Mouse (Mus musculus): Measurements from ENCODE around the gene Cfap161.

The Cfap161 gene

DNA sequence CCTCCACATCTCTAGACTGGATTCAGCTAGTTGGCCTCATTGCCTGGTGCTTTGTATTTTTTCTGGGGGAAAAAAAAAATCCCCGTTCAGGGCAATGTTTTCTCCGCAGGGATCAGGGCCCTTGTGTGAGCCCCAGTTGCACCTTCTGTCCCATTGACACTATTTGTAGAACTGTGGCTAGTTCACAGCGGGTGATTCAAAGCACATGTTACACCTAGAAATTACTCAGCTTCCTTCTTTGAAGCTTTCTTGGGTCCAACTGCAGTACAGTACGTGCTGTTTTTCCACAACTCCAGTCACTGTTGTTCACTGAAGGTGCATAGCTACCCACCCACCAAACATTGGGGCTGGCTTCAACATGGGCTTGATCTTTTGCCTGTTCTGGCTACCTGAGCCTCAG lies 9.1 kb upstream of the Cfap161 start:
- DNase-seq (ENCODE audit: extremely low read depth, insufficient read length, low spot score) = no peak

DNA sequence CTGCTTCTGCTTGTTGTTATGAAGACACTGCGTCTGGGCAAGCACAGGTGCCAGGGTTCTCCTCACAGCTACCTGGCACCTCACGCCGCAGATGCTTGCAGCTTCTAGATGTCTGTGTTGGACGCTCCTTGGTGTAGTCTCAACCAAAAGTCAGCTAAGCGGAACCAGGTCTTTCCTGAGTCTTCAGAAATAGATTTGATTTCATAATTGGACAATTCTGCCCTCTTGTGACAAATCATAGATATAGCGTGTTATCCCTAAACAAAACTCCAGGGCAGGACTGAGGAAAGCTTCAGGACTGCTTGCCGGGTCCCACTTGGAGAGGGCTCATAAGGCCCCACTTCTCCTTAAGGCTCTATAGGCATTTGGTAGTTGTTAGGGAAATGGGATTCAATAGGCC lies 7.8 kb upstream of the Cfap161 start:
- DNase-seq (ENCODE audit: extremely low read depth, insufficient read length, low spot score) = peak; percentile 14

DNA sequence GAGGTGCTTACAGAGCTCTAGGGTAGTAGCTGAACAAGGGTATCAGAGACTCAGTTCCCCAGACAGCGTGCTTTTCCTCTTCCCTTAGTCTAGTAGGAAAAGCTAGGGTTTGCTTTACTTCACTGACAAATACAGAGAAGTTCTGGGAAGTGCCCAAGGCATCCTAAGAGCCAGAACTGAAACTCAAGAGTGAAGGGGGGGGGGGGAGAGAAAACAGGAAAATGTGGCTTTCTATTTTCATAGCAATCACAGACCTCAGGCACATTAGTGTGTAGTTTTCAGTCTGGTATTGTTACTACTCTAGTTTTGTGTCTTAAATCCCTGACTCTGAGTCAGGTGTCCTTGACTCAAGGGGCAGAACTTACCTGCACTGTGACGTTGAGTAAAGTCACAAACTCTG lies 7.3 kb upstream of the Cfap161 start:
- DNase-seq (ENCODE audit: extremely low read depth, insufficient read length, low spot score) = no peak

DNA sequence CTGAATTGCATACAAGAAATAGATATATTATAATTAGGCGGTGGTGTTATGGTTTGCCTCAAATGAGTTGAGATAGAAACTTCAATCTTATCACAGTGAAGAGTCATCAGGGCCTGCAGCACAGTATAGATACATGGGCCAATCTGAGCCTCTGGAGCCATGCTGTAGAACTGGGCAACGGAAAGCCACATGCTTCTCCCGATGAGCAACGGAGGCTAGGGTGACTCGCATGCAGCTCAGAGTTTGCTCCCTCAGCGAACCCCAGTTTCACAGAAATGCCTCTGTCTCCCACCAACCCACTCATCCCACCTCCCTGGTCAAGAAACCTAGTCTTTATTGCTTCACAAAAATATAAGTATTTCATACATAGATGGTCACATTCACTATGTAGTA lies 6.8 kb upstream of the Cfap161 start:
- no peak for DNase-seq (ENCODE audit: extremely low read depth, insufficient read length, low spot score)

DNA sequence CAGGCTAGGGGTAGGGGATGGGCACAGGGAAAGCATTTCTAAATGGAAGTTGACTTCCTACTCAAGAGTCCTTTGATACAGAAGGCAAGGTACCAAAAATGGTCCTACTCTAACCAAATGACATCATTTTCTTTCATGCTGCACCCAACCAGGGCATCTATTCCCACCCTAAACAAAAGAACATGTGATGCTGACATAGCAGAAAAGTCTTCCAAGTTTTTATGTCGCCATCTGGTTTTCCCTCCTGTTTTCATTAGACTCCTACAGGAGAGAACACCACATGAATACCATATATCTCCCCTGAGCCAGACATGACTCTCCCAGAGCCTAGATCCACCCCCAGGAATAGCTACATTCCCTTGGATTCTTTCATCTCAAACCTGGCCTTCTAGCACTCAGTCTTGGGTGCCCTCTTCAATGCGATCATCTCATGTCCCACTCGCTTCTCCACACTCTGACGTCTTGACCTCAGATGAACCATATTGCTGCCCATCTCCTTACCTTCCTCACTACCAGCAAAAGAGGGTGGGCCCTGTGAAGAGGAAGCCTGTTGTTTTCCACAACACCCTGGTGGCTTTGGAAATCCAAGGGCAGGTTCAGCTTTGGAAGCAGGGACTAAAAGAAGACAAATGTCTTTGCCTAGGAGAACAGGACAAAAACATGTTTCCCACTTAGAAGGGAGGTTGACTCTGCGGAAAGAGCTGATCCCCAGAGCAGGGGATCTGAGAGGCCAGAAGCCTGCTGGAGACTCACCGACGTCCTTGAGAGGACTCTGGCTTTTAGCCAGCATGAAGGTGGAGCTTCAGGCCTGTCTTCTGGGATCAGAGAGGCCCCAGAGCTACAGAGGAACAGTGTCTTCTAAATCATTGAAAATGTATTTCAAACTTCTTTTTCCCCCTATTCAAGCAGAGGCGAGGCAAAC lies 6.1 kb upstream of the Cfap161 start:
- no peak for DNase-seq (ENCODE audit: extremely low read depth, insufficient read length, low spot score)

DNA sequence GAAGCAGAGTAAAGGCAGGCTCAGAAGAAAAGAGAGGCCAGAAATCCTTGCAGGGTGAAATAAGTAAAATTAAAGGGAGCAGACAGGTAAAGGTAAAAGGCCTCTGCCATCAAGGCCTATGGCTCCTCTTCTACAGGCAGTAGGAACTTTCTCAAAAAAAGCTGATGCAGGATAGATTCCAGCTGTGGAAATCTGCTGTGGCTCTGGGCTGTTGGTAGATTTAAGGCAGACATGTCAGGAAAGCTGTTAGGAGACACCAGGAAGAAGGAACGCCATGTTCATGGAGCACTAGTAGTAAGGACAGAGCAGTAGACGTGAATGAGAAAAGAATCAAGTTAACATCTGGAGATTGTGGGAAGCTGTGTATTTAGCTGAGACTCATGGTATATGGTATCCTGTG lies 5.4 kb upstream of the Cfap161 start:
- DNase-seq (ENCODE audit: extremely low read depth, insufficient read length, low spot score) = no peak

DNA sequence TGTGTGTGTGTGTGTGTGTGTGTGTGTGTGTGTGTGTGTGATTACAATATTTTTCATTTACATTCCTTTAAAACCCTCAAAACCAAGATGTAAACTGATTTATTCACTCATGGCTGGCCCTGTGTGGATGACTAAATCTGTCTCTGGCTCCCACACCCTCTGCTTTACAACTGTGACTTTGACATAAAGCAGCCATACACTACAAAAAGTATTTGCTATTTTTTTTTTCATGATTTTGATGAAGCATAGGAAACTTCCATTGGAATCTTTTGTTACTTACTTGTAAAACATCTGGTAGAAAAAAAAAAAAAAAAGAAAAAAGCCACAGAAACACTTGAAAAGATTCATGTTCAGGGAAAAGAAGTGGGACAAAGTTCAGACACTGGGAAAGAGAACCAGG lies 3.3 kb upstream of the Cfap161 start:
- no peak for DNase-seq (ENCODE audit: extremely low read depth, insufficient read length, low spot score)

DNA sequence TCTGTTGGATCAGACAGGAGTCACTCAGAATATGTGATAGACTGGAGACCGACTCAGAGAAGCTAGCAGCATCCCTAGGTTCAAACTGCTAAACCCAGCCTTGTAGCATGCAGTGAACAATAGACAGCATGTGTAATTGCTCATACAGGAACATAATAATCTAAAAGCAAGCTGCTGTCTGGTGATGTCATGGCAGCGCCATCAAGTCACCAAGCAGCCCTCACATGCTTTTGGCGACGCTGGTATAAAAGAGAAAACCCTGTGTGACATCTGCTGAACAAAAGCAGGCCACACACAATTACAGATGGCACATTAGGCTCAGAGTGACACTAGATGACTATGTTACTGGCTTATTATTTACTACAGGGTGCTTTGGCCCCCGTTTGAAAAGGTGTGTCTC lies 1.5 kb upstream of the Cfap161 start:
- DNase-seq (ENCODE audit: extremely low read depth, insufficient read length, low spot score) = no peak

DNA sequence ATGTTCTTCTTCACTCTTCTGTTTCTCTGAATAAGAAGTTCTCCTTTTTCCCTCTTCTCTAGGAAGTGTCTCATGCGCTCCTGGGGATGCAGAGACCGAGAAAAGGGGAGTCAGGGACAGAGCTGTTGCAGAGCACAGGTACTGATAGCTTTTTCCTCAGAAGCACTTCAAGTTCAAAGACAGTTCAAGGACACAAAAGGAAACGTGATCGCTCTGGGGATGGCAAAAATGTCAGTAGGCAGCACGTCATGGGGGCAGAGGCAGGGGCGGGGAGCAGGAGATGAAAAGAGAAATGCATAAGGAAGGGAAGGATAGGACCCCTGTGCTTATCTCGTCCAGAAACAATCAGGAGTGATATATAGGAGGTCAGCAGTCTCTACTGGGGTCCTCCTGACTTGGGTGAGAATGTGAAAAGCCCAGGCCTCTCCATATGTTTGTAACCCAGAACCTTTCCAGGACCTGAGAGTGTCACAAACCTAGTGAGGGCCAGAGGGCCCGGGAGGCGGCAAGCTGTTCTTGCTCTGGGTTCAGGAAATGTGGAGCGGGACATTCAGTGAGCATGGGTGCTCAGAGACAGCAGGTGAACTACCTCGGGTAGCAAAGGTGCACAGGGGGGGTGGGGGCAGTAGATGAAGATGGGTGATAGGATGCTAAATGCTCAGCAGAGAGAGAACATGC lies 535 bp downstream of the Cfap161 start:
- DNase-seq (ENCODE audit: extremely low read depth, insufficient read length, low spot score) = no peak

DNA sequence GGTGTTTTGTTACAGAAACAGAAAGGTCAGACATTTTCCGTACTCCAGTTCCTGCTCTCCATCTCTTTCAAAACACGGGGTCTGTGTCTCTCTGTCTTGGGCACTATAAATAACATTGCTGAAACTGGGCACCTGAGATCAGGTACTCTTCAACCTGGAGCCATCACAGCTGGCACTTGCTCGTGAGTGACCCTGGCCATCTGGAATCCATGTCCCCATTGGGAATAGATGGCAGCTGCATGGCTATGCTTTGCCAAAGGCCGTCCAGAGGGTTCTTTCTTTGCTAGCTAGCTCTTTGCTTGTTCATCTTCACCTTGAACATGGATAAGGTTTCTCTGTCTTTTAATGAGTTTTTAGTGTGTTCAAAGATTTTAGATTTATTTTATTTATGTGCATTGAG lies 13.8 kb downstream of the Cfap161 start:
- DNase-seq (ENCODE audit: extremely low read depth, insufficient read length, low spot score) = no peak

DNA sequence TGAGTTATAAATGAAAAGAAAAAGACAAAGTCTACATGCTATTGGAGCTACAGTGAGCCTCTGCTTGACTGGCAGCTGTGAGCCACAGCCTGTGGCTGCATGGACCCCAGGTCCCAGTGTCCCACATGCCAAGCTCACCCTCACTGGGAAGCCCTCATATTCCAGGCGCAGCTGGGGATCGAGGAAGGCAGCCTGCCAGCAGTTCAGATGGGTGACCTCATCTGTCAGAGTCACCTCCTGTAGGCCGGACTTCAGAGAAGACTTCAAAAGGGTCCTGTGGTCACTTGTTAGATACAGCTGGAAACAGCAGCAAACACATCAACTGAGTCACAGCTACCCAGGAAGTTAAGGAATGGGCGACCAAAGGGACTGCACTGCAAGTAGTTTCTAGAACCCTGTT lies 14.7 kb downstream of the Cfap161 start:
- DNase-seq (ENCODE audit: extremely low read depth, insufficient read length, low spot score) = peak; percentile 38

DNA sequence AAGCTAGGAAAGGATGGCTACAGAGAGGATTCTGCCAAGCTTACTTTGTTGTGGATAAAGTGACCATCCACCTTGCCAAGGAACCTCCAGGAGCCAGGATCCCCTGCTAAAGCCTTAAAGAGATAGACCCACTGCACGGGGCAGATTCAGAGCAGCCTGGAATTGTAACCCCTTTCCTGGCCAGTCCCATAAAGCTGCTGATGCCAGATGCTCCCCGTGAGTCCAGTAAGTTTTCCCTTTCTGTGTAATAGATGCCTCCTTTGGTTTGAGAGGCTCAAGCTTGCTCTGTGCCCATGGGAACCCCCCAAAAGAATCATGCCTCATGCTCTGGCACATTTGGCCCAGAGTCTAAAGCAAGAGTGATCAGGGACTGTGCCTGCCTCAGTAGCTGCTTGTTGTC lies 15.7 kb downstream of the Cfap161 start:
- no peak for DNase-seq (ENCODE audit: extremely low read depth, insufficient read length, low spot score)

DNA sequence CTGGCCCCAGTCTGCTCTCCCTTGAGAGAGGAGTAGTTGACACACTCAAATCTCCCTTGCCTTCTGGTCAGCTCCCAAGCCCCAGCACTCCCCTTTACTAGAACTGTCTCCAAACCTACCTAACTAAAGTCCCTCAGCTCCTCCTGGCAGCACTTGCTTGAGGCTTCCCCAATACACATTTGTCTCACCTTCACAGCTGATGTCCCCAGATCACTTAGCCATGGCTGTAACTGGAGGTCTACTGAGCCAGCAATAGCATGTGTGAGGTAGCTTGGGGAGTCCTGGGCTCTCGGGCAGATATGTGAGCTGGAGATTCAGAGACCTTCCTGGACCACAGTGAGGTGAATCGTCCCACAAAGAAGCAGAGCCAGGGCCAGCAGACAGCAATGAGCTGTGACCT lies 16.2 kb downstream of the Cfap161 start:
- DNase-seq (ENCODE audit: extremely low read depth, insufficient read length, low spot score) = no peak

DNA sequence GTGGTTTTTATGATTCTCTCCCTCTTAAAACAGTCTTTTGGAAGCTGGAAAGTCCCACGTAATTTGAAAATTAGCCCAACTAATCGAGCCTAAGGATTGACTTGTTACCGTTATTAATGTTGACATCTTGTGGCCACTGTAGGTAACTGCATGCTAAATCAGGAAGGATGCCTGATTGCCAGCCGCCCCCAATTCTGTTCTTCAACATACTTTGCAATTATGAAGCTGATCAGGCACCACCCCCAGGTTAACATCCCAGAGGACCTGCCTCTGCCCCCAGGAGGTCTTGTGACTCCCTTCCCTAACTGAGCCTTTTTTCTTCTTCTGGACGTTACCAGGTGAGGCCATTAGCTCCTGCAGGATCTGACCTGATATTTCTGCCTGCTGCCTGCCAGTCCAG lies 20.0 kb downstream of the Cfap161 start:
- no peak for DNase-seq (ENCODE audit: extremely low read depth, insufficient read length, low spot score)

DNA sequence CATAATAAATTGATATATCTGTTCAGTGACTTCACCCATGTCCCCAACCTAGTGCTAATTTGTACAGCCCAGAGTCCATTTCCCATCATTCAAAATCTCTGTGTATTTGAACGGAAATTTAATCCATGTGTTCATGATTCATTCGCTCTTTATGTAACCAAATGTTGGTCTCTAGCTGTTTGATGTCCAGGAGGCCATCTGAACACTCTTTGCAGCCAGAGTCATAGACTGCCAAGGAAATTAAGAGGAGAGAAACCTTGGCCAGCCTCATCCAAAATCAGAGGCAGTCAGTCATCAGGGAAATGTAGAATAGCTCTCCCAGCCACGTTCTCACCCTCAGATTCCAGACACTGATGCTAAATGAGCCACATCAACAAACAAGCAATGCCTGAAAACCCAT lies 31.0 kb downstream of the Cfap161 start:
- DNase-seq (ENCODE audit: extremely low read depth, insufficient read length, low spot score) = no peak

DNA sequence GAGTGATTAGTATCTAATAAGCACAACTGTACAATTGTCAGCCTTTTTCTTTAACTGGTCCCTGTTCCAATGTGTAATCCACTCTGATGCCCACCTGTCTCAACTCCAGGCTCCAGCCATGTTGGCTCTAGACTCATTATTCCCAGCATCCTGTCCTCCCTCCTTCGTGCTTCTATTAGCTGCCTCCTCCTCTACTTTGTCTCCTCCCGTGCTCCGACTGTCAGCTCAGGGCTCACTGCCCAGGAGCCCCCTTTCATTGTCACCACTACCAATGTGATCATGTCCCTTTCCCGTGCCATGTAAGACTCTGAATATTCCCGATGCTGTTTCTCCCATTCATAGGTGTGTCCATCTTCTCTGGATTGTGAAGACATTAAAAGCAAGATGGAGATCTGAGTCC lies 32.3 kb downstream of the Cfap161 start:
- no peak for DNase-seq (ENCODE audit: extremely low read depth, insufficient read length, low spot score)

DNA sequence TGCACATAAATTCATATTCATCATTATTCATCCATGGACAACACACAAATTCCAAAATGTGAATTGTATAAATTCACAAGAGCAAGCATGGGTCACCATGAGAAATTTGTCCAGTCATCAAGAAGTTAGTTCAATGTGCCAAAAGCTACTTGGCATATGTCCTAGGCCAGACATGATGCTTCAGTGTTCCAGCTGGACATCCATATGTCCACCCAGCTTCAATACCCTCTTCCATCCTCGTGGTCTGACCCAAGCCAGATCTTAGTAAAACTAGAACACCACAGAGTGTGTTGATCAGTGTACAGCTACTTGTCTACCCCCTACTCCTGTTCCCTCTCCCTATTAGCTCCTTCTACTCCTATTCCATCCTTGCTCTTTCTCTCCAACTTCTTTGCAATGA lies 43.6 kb downstream of the Cfap161 start:
- no peak for DNase-seq (ENCODE audit: extremely low read depth, insufficient read length, low spot score)

DNA sequence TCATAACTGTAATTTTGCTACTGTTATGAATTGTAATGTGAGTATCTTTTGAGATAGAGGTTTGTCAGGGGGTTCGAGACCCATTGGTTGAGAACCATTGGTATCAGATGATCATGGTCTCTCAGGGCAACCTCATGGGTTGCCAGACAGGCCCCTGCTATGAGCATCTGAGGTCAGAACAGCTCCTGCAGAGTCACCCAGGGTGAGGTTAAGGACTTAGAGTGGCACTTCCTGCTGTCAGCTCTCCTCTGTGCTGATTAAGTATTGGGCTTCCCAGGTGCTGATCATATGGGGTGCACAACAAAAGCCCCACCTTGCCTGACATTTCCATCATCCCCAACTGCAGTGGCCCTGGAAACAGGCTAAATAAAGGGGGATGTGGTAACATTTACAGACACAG lies 46.3 kb downstream of the Cfap161 start:
- no peak for DNase-seq (ENCODE audit: extremely low read depth, insufficient read length, low spot score)

DNA sequence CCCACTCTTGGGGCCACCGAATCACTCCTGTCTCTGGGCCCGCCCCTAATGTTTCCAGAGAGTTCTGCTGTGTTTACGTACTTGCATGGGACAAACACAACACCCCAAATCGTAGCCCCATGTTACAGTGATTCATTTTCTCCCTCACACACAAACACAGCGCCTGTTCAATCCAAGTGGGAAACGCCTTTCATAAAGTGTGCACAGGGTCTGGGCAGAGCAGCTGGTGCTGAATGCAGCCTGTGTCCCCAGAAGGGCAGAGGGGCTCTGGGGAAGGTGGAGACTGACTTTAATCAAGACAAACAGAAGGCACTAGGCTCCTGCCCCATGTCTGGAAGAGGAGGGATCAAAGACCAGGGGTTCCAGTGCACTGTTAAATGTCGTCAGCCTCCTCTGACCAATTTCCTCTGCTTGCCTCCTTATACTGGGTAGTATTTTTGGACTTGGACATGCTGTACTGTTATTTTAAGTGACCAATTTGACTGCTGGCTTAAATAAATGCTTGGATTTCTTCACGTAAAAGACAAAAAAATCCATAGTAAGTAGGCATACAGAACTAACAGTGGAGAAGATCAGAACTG lies 48.5 kb downstream of the Cfap161 start:
- DNase-seq (ENCODE audit: extremely low read depth, insufficient read length, low spot score) = no peak

DNA sequence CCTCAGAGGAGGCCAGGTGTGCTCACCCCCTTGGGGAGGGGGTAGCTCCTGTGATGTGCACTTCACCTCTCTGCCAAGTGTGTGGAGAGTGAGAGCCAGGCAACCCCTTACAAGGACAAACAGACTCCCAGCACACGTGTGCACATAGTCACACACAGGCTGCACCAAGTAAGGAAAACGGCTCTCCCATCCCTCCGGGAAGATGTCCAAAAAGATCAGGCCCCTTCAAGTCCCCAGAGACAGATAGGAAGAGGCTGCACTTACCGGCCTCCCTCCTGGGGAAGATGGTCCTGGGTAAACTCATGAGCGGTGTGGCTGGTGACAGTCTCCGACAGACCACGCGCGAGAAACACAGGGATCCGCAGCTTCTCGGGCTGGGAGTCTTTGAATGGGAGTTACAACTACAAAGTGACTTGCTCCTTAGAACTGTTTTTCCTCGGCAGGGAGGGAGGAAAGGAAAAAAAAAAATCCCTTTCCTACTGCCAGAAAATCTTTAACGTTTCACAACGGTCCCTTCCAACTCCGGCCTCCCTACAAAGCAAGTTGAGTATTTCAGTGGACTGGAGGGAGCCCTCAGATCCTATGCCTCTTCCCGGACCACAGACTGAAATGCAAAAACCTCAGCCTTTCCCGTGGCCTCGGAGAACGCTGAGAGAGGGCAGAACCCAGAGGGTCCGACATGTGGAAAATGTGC lies 49.1 kb downstream of the Cfap161 start, which contains the start of gene Il16:
Il16 (minus strand) TSS at position 314 of the 694 bp plus-strand sequence.
- DNase-seq (ENCODE audit: extremely low read depth, insufficient read length, low spot score) = no peak

DNA sequence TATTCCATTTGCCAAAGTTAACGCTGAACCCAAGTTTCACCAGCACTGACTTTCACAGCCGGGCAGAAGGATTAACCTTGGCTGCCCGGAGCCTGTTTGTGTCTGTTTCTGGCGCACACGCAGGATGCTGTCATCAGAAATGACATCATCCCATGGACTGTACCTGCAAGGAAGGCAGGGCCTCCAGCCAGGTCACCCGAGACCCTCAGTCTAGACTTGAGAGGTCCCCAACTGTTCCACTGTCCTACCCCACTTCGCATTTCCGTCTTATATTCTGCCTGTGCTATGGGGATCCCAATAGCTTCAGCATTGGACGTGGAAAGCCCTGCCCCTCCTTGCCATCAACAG lies 49.6 kb downstream of the Cfap161 start:
- no peak for DNase-seq (ENCODE audit: extremely low read depth, insufficient read length, low spot score)

Measured in 3134 (cell line).